Mouse (Mus musculus) bone marrow macrophage, adult 2 months (primary cell): ENCODE measurements around the gene Shisa8. TPM values are rescaled to one million over a fixed set of nuclear protein-coding genes. Genes with fewer than 3 reads are reported as not detected.

Experiments used
- H3K27ac ChIP-seq: 2 replicates; pipeline ENCODE4 v1.5.1; 2012; ENCODE audit warnings: low read depth, low read length; ENCODE audit not compliant: insufficient read depth
- H3K4me1 ChIP-seq: 2 replicates; pipeline ENCODE4 v1.6.1; 2012; ENCODE audit warnings: low read length; ENCODE audit not compliant: control insufficient read depth, insufficient read depth
- H3K4me3 ChIP-seq: 2 replicates; pipeline ENCODE4 v1.5.1; 2012; ENCODE audit warnings: mild to moderate bottlenecking, low read length, moderate library complexity; ENCODE audit not compliant: insufficient read depth
- CTCF ChIP-seq: IDR thresholded peaks from 2 replicates; pipeline ENCODE4 v1.5.1; 2012; ENCODE audit warnings: low read depth, mild to moderate bottlenecking, low read length, moderate library complexity
- POLR2A ChIP-seq: IDR thresholded peaks from 2 replicates; pipeline ENCODE4 v1.6.1; 2012; ENCODE audit warnings: mild to moderate bottlenecking, low read depth, low read length, borderline replicate concordance
- polyA plus RNA-seq: library from polyadenylated mRNA; stranded (reverse); fragments of >200 nt; gene quantifications from 2 replicates; pipeline ENCODE4 v1.2.4, GENCODE M21; 2012; ENCODE audit not compliant: missing spikeins, insufficient read depth, insufficient read length

Shisa8 gene
- polyA plus RNA-seq, 1 experiment = not detected

GRCm38 (mm10) chr15:82182311-82182710 lies 30.3 kb downstream of the Shisa8 start:
- Histone ChIP-seq H3K4me3 (no peak overlapping the region), H3K27ac (no peak overlapping the region), H3K4me1 (no peaks in the 10 kb centered on the region)
- TF ChIP-seq POLR2A = no peak
- TF ChIP-seq CTCF = peak; percentile 17; the same call in 1 of the 2 replicates

- Histone ChIP-seq H3K4me3 (no peak overlapping the region), H3K27ac (no peak overlapping the region), H3K4me1 (no peaks in the 10 kb centered on the region)
- TF ChIP-seq POLR2A (no peak), CTCF (no peak)
Observed at GRCm38 (mm10) chr15:82181131-82181530, 31.5 kb downstream of the Shisa8 start.

- no peak overlapping the region for H3K4me3 ChIP-seq
- no peak overlapping the region for H3K27ac ChIP-seq
- H3K4me1 ChIP-seq = no peaks in the 10 kb centered on the region
- TF ChIP-seq POLR2A (no peak), CTCF (no peak)
Observed at GRCm38 (mm10) chr15:82177743-82178290, 34.8 kb downstream of the Shisa8 start.

- Histone ChIP-seq H3K27ac (no peak overlapping the region), H3K4me3 (no peak overlapping the region), H3K4me1 (no peaks in the 10 kb centered on the region)
- TF ChIP-seq CTCF (no peak), POLR2A (no peak)
Observed at GRCm38 (mm10) chr15:82175091-82175490, 37.5 kb downstream of the Shisa8 start.

GRCm38 (mm10) chr15:82172648-82173047 lies 40.0 kb downstream of the Shisa8 start:
- TF ChIP-seq POLR2A = no peak
- TF ChIP-seq CTCF = no peak
- Histone ChIP-seq H3K4me3 (no peak overlapping the region), H3K27ac (no peak overlapping the region), H3K4me1 (no peaks in the 10 kb centered on the region)

- H3K4me3 ChIP-seq = no peak overlapping the region
- H3K4me1 ChIP-seq = no peaks in the 10 kb centered on the region
- TF ChIP-seq POLR2A (no peak), CTCF (no peak)
- no peak overlapping the region for H3K27ac ChIP-seq
Observed at GRCm38 (mm10) chr15:82170437-82171377, 41.9 kb downstream of the Shisa8 start.

- TF ChIP-seq POLR2A (no peak), CTCF (no peak)
- no peak overlapping the region for H3K27ac ChIP-seq
- H3K4me3 ChIP-seq = no peak overlapping the region
- peaks cover 4% of the 10 kb centered on the region; the same call in 1 of the 2 replicates for H3K4me1 ChIP-seq
Observed at GRCm38 (mm10) chr15:82169671-82170070, 42.9 kb downstream of the Shisa8 start.

GRCm38 (mm10) chr15:82167201-82168168 lies 45.1 kb downstream of the Shisa8 start:
- TF ChIP-seq POLR2A = no peak
- TF ChIP-seq CTCF = no peak
- Histone ChIP-seq H3K4me1 (peaks cover 23% of the 10 kb centered on the region), H3K4me3 (no peak overlapping the region), H3K27ac (no peak overlapping the region)

GRCm38 (mm10) chr15:82166240-82167100 lies 46.1 kb downstream of the Shisa8 start:
- no peak overlapping the region for H3K27ac ChIP-seq
- TF ChIP-seq CTCF (no peak), POLR2A (no peak)
- no peak overlapping the region for H3K4me3 ChIP-seq
- peaks cover 25% of the 10 kb centered on the region for H3K4me1 ChIP-seq
